ENCODE assay signal across 8 mouse cellular contexts in the genomic region with DNA sequence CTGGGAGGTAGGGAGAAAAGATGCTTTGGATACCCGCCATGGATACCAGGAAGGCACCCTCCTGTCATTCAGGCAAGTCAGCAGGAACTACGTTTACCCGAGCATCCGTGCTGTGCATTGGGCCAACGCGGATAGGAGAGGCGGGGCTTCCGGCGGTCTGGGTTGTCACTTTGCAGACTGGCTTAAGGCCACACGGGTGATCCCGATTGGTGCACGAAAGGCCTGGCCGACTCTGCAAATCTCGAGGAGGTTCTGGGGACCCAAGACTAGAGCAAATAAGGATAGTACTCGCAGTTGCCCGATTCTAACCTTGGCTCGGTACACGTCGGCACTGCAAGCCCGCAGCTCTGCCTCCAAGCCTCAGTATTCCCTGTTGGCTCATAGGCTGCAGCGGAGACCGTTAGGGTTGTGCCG. TPM values are rescaled to one million over a fixed set of nuclear protein-coding genes. Genes with fewer than 3 reads are reported as not detected.
DNase-seq lines count a peak whose midpoint lies in the region; ATAC-seq lines count a peak whose summit lies in the region.

A gene (plus strand): TSS at position 161 of the 414 bp plus-strand sequence.

- H3K27ac ChIP-seq in intestine, embryonic 14.5 days (ENCODE audit: low read depth) = peak within 1 kb of the TSS; percentile 85

- H3K27me3 ChIP-seq in intestine, embryonic 14.5 days (replicated peaks; ENCODE audit: control insufficient read depth, insufficient read depth, low read length) = no peaks in the 10 kb centered on the region

- under 1% methylated on average over 23 of the region's 23 CpGs for WGBS in intestine, embryonic 14.5 days

- peaks cover 22% of the 10 kb centered on the region for H3K36me3 ChIP-seq in intestine, embryonic 14.5 days (ENCODE audit: control insufficient read depth, insufficient read depth, low read length)

- ATAC-seq in intestine, embryonic 14.5 days (replicated peaks; ENCODE audit: low FRiP score, low TSS enrichment, low read depth) = peak; percentile 92
- ATAC-seq in megakaryocyte-erythroid progenitor cell, adult 5-6 weeks (replicated peaks; ENCODE audit: low FRiP score, low TSS enrichment, poor library complexity, severe bottlenecking) = peak; percentile 90

- intact Hi-C loops in left cerebral cortex, postnatal 14 days (cut with DNase I) = no loop called here

- DNase-seq in adrenal gland, adult 8-10 months = peak; percentile 93
- peak; percentile 73 for DNase-seq in embryo, embryonic 11.5 days (ENCODE audit: low read depth, low spot score)
- peak; percentile 92 for DNase-seq in gastrocnemius, postnatal 25 days
- no peak for DNase-seq in intestine, embryonic 14.5 days (ENCODE audit: low spot score)
- peak; percentile 92 to 94 for DNase-seq in left cerebral cortex, postnatal 14 days (ENCODE audit: low spot score in 2 of 2)
- peak; percentile 91 for DNase-seq in right cerebral cortex, postnatal 25 days
- DNase-seq in urinary bladder, postnatal 36 days (ENCODE audit: low spot score in 2 of 2) = peak; percentile 84 to 92

- H3K4me1 ChIP-seq in intestine, embryonic 14.5 days (replicated peaks; ENCODE audit: control insufficient read depth, insufficient read depth, low read length) = peaks cover 14% of the 10 kb centered on the region

- peak within 1 kb of the TSS; percentile 86 for H3K4me2 ChIP-seq in intestine, embryonic 14.5 days (ENCODE audit: low read length)

- no peaks in the 10 kb centered on the region for H3K9me3 ChIP-seq in intestine, embryonic 14.5 days (ENCODE audit: control insufficient read depth, low read length)

- peak within 1 kb of the TSS; percentile 89 for H3K4me3 ChIP-seq in intestine, embryonic 14.5 days (ENCODE audit: low read depth, low read length)

- peak within 1 kb of the TSS; percentile 89 for H3K9ac ChIP-seq in intestine, embryonic 14.5 days (ENCODE audit: low read length)

RNA-seq across cellular contexts. Expression of the gene that starts here (rescaled TPM):
- total RNA-seq in adrenal gland, adult 8-10 months (2022) = 10 to 100 TPM; 11.9 to 15.8 (median 13.8) TPM
- 1 to 10 TPM; 2.0 to 2.2 TPM for total RNA-seq in gastrocnemius, postnatal 25 days (2021)
- polyA plus RNA-seq in intestine, embryonic 14.5 days (2014; fragmentation: Nextera tagmentation; extraction: Ambion mirVana) = 7.4 and 8.3 TPM in 2 replicates
- 10 to 100 TPM; 13.4 to 13.6 TPM for total RNA-seq in left cerebral cortex, postnatal 14 days (2021)
- 3.7 and 4.3 TPM in 2 replicates for total RNA-seq in megakaryocyte-erythroid progenitor cell, adult 5-6 weeks (2014; fragmentation: Nextera tagmentation)
- 3.1 and 7.7 TPM in 2 replicates for total RNA-seq in megakaryocyte-erythroid progenitor cell, adult 5-6 weeks (2017)
